Mouse (Mus musculus) C2C12 (cell line): ENCODE measurements around the gene Ptprn2.

Experiments
- CEBPB ChIP-seq: IDR thresholded peaks from one replicate; pipeline ENCODE4 v1.6.1; 2011; ENCODE audit warnings: low read depth, mild to moderate bottlenecking, control low read depth, moderate library complexity
- CTCF ChIP-seq: IDR thresholded peaks from one replicate; pipeline ENCODE4 v1.5.1; 2011; ENCODE audit not compliant: control insufficient read depth, insufficient read depth, insufficient read length
- MAX ChIP-seq: IDR thresholded peaks from one replicate; pipeline ENCODE4 v1.6.1; 2011; ENCODE audit warnings: mild to moderate bottlenecking, control low read depth
- MYOD1 ChIP-seq: IDR thresholded peaks from one replicate; pipeline ENCODE4 v1.6.1; 2011; ENCODE audit warnings: low read depth; ENCODE audit not compliant: control insufficient read depth, insufficient read length
- MYOG ChIP-seq: IDR thresholded peaks from one replicate; pipeline ENCODE4 v1.6.1; 2011; ENCODE audit not compliant: control insufficient read depth, insufficient read length; ENCODE audit errors: extremely low read depth
- USF1 ChIP-seq: IDR thresholded peaks from one replicate; pipeline ENCODE4 v1.6.1; 2011; ENCODE audit warnings: low read depth, mild to moderate bottlenecking, control low read depth, moderate library complexity

- TF ChIP-seq MAX = no peak
- no peak for TF ChIP-seq CTCF
- TF ChIP-seq CEBPB = no peak
- TF ChIP-seq MYOG = no peak
- TF ChIP-seq USF1 = no peak
- TF ChIP-seq MYOD1 = no peak
Observed at GRCm38 (mm10) chr12:116619868-116620267, 134.3 kb downstream of the Ptprn2 start.
